8 mouse cellular contexts compared by ENCODE assay signal in genomic region chr17:80727341-80727951, GRCm38 (mm10). TPM values are rescaled to one million over a fixed set of nuclear protein-coding genes. Genes with fewer than 3 reads are reported as not detected.
DNase-seq lines count a peak whose midpoint lies in the region; ATAC-seq and TF ChIP-seq lines count a peak whose summit lies in the region.

No protein-coding gene starts in this region.

- no peaks in the 10 kb centered on the region for H3K27me3 ChIP-seq in forebrain, embryonic 10.5 days (ENCODE audit: poor library complexity, severe bottlenecking)
- H3K27me3 ChIP-seq in lung, embryonic 16.5 days (ENCODE audit: control insufficient read depth, insufficient read depth, low read depth, low read length) = no peaks in the 10 kb centered on the region

- peak overlapping the region; percentile 54 for H3K4me3 ChIP-seq in bone marrow, adult 2 months (replicated peaks; ENCODE audit: control insufficient read depth, low read depth, low read length)
- peak overlapping the region; percentile 98 for H3K4me3 ChIP-seq in forebrain, embryonic 10.5 days
- peak overlapping the region; percentile 66 for H3K4me3 ChIP-seq in lung, embryonic 16.5 days (ENCODE audit: low read length)

- peak overlapping the region; percentile 84 for H3K4me2 ChIP-seq in lung, embryonic 16.5 days (ENCODE audit: low read depth, low read length)

- no peak overlapping the region; the same call in 1 of the 2 replicates for H3K27ac ChIP-seq in bone marrow, adult 2 months (ENCODE audit: control insufficient read depth, insufficient read depth, low read depth, low read length, poor library complexity)
- H3K27ac ChIP-seq in forebrain, embryonic 10.5 days = peak overlapping the region; percentile 96
- H3K27ac ChIP-seq in lung, embryonic 16.5 days (ENCODE audit: low read length) = peak overlapping the region; percentile 97

- no peaks in the 10 kb centered on the region; the same call in 1 of the 2 replicates for H3K4me1 ChIP-seq in bone marrow, adult 2 months (ENCODE audit: control insufficient read depth, insufficient read depth, low read length)
- H3K4me1 ChIP-seq in forebrain, embryonic 10.5 days = peaks cover 24% of the 10 kb centered on the region
- peaks cover 36% of the 10 kb centered on the region for H3K4me1 ChIP-seq in lung, embryonic 16.5 days (replicated peaks; ENCODE audit: control insufficient read depth, insufficient read depth, low read length)

- no peak for TF ChIP-seq CTCF in bone marrow, adult 2 months (IDR thresholded peaks at IDR 0.05; ENCODE audit: control insufficient read depth, insufficient read depth, low read length)

- under 1% methylated on average over 54 of the region's 54 CpGs for WGBS in bone marrow, adult 2 months
- under 1% methylated on average over 47 of the region's 54 CpGs for WGBS in forebrain, embryonic 10.5 days
- WGBS in lung, embryonic 16.5 days = under 1% methylated on average over 45 of the region's 54 CpGs

- peak overlapping the region; percentile 94 for H3K9ac ChIP-seq in lung, embryonic 16.5 days (ENCODE audit: low read length)

- H3K9me3 ChIP-seq in forebrain, embryonic 10.5 days = peaks cover 3% of the 10 kb centered on the region; the same call in 1 of the 2 replicates
- H3K9me3 ChIP-seq in lung, embryonic 16.5 days (ENCODE audit: control insufficient read depth, low read length) = 0 out of 2 replicates have a peak, but pooled peaks cover 3% of the 10 kb centered on the region

- peak; percentile 16 to 23 for DNase-seq in CD8-positive naive resting alpha-beta T cell, adult 2 months (ENCODE audit: low read depth in 2 of 2, low spot score in 2 of 2)
- DNase-seq in forebrain, embryonic 10.5 days (ENCODE audit: extremely low spot score, low spot score) = peak; percentile 58
- peak; percentile 69 to 70 for DNase-seq in heart, postnatal 10 days
- peak; percentile 64 to 74 for DNase-seq in kidney, postnatal 36 days
- DNase-seq in ovary, adult 18-20 months (ENCODE audit: low spot score) = peak; percentile 13
- DNase-seq in thymus, postnatal 0 days (ENCODE audit: low spot score) = peak; percentile 24

- H3K36me3 ChIP-seq in forebrain, embryonic 10.5 days (replicated peaks) = peaks cover 9% of the 10 kb centered on the region
- H3K36me3 ChIP-seq in lung, embryonic 16.5 days (ENCODE audit: control insufficient read depth, insufficient read depth, low read length) = peaks cover 4% of the 10 kb centered on the region

- intact Hi-C loops in heart, postnatal 10 days (cut with DNase I) = loop anchor here (2.0 to 5.0 kb wide), 4 partner anchors 35 to 255 kb away; no protein-coding TSS in a partner anchor

- peak; percentile 65 for ATAC-seq in lung, embryonic 16.5 days (ENCODE audit: low read depth)

- no peak for TF ChIP-seq POLR2A in bone marrow, adult 2 months (IDR thresholded peaks at IDR 0.05; ENCODE audit: borderline replicate concordance, control insufficient read depth, low read depth, low read length)

RNA-seq across cellular contexts. Expression of gene Map4k3, which starts 0.8 kb away (rescaled TPM):
- 1.6 and 2.8 TPM in 2 replicates for polyA plus RNA-seq in bone marrow, adult 2 months (2011; ENCODE audit: insufficient read depth, insufficient read length, low replicate concordance, missing spikeins)
- 13.9 and 15.9 TPM in 2 replicates for polyA plus RNA-seq in forebrain, embryonic 10.5 days (2016; fragmentation: Nextera tagmentation; extraction: Ambion mirVana)
- total RNA-seq in heart, postnatal 10 days (2021) = 10 to 100 TPM; 43.1 to 46.3 TPM
- 42.5 and 44.0 TPM in 2 replicates for polyA plus RNA-seq in lung, embryonic 16.5 days (2015; fragmentation: Nextera tagmentation; extraction: Ambion mirVana)
- polyA plus RNA-seq in thymus, postnatal 0 days (2015; fragmentation: Nextera tagmentation; extraction: Ambion mirVana) = 5.2 and 5.3 TPM in 2 replicates

Comparison
In these comparisons a context has a peak if more than half of its experiments do, and no peak if none do; other contexts are left out.
1. DNase-seq: peak in every context shown above with its lines; median percentile 70 in heart, postnatal 10 days; 69 in kidney, postnatal 36 days; 58 in forebrain, embryonic 10.5 days; 24 in thymus, postnatal 0 days; 20 in CD8-positive naive resting alpha-beta T cell, adult 2 months; 13 in ovary, adult 18-20 months.